Mouse (Mus musculus): Measurements from ENCODE around the gene Ifit2. TPM values are rescaled to one million over a fixed set of nuclear protein-coding genes. Genes with fewer than 3 reads are reported as not detected.
A peak's percentile ranks its signal among the peaks of the same experiment; 100 is the strongest.

Ifit2 gene
- total RNA-seq, 1 experiment from 2014 or later: 27.8 TPM

DNA sequence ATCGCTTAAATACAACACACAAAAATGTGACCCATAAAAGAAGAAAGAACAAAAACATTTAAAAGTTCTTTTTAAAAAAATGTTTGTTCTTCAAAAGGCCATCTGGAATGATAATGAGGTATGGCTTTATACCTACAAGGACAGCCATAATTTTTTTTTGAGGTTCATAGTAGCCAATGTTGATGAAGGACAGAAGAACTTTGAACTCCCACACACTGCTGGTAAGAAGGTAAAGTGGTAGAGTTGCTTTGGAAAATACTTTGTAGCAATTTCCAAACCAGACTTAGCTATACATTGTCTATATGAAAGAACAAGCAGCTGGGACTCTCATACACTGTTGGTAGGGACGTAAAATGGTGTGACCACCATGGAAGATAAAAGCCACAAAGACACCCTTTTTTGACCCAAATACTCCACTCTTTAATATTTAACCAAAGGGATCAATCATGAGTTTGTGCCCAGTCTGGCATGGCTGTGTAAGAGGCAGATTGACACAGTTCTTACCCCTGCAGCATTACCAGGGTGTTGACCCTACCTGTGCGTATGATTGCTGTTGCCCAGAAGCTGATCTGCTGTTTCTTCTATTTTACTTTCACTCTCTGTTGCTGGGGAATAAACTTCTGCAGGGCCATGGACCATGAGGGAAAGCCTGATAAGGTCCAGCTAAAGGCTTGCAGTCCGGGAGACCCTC lies 18.3 kb upstream of the Ifit2 start:
- ATAC-seq (ENCODE audit: extremely low read depth, insufficient number of reproducible peaks, low FRiP score, poor library complexity, severe bottlenecking): no peak

GRCm38 (mm10) chr19:34539422-34539821 lies 11.1 kb upstream of the Ifit2 start:
- no peak for ATAC-seq (ENCODE audit: extremely low read depth, insufficient number of reproducible peaks, low FRiP score, poor library complexity, severe bottlenecking)

DNA sequence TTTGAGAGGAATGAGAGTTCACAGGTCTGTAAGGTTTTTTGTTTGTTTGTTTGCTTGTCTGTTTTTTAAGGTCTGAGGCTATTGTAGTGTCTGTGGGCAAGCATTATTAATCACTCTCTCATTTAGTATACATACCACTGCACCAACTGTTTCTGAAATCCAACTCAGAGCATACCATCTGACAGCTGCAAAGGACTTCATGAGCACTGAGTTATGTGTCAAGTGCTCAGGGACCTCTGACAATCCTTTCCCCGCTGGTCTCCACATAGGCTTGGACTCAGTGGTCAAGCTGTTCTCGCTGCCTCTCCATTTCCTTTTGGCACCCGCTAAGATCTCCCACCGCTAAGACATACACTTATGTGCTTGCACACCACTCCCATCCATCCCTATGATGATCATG lies 4.3 kb upstream of the Ifit2 start:
- no peak for ATAC-seq (ENCODE audit: extremely low read depth, insufficient number of reproducible peaks, low FRiP score, poor library complexity, severe bottlenecking)

- peak; percentile 85 for ATAC-seq (ENCODE audit: extremely low read depth, insufficient number of reproducible peaks, low FRiP score, poor library complexity, severe bottlenecking)
Observed at GRCm38 (mm10) chr19:34547976-34548375, 2.5 kb upstream of the Ifit2 start.

DNA sequence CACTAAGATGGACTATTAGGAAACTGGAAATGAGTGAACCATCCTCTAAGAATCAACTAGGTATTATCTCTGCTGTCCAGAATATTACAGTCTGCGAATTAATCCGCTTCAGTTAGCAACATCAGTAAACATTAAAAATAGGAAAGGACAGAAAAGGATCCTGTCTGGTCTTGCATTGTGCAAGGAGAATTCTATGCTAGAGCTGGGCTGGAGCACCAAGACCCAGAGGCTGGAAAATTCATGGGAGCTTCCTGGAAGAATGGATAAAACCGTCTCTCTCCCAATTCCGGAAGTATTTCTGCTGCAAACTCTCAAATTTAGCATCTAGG lies 325 bp upstream of the Ifit2 start:
- ATAC-seq (ENCODE audit: extremely low read depth, insufficient number of reproducible peaks, low FRiP score, poor library complexity, severe bottlenecking): no peak

DNA sequence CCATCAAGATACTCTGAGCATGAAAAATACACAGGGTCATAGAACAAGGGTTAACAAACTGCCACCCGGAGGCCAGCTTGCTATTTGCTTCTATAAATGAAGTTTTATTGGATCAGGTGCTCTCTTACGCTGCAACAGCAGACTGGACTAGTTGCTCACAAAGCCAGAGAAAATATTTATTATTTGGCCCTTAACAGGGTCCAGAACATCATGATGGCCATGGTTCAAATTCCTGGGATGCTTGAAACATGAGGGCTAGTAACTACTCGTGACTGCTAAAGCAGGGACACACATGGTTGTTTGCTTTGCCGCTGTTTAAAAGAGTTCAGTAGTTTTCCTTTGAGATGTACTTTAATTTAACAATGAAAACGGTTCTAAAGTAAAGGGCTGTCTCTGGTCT lies 1.5 kb downstream of the Ifit2 start:
- no peak for ATAC-seq (ENCODE audit: extremely low read depth, insufficient number of reproducible peaks, low FRiP score, poor library complexity, severe bottlenecking)

- ATAC-seq (ENCODE audit: extremely low read depth, insufficient number of reproducible peaks, low FRiP score, poor library complexity, severe bottlenecking): no peak
Observed at GRCm38 (mm10) chr19:34553021-34553420, 2.5 kb downstream of the Ifit2 start.

DNA sequence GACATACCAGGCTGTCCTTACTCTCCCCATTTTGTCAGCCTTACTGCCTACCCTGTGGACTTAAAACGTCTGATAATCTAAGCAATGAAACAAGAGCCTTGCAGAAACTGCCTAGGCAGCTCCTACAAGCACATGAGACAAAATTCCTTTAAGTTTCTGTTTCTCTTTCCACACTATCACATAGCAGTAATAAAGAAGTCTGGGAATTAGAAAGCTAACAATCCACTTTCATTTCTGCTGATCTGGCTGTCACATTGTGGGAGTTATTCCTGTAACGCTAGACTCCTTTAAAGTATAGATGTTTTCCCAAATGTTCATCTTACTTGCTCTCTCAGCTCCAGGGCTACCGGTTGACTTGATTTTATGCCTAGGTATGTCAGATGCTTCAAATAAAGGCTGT lies 3.0 kb downstream of the Ifit2 start:
- ATAC-seq (ENCODE audit: extremely low read depth, insufficient number of reproducible peaks, low FRiP score, poor library complexity, severe bottlenecking): no peak

- ATAC-seq (ENCODE audit: extremely low read depth, insufficient number of reproducible peaks, low FRiP score, poor library complexity, severe bottlenecking): no peak
Observed at GRCm38 (mm10) chr19:34554061-34554460, 3.6 kb downstream of the Ifit2 start.

- ATAC-seq (ENCODE audit: extremely low read depth, insufficient number of reproducible peaks, low FRiP score, poor library complexity, severe bottlenecking): no peak
Observed at GRCm38 (mm10) chr19:34556621-34557020, 6.1 kb downstream of the Ifit2 start.

DNA sequence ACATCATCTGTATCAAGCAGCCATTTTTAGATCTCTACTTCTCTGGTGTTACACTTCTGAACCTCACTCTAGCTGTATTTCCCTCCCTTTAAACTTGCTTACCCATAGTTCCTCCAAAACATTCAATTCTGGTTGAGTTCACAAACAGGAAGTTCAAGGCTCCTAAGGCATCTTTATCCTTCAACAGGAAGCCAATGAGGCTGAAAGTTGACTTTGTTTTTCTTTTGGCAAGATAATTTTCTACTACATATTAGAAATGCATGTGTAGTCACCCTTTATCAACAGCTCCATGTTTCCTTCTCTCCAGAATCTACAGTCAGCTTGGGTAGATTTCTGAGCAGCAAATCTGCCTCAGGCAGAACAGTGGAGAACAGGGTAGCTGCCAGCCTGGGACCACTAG lies 12.1 kb downstream of the Ifit2 start:
- ATAC-seq (ENCODE audit: extremely low read depth, insufficient number of reproducible peaks, low FRiP score, poor library complexity, severe bottlenecking): no peak

DNA sequence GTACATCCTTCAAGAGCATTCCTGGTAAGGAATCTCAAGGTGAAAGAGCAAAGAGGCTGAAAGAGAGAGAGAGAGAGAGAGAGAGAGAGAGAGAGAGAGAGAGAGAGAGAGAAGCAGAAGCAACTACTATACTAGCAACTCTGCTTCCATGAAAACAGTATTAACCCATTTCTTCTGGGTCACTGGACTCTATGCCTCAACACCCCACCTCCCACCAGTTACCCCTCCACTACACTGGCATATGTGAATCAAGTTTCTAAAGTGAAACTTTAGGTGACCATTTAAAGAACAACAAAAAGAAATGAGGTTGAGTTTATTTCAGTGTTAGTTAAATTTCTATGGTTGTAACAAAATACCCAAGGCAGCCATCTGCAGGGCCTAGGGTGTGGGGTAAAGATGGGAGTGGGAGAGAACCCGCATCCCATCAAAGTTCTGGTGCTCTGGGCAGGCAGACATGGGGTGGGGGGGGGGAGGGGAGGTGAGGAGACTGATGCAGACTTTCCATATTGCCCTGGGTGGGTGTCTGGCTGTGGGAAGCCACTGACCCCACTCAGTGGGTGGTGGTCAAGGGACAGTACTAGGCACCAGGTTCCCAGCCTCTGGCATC lies 15.8 kb downstream of the Ifit2 start:
- ATAC-seq (ENCODE audit: extremely low read depth, insufficient number of reproducible peaks, low FRiP score, poor library complexity, severe bottlenecking): no peak

DNA sequence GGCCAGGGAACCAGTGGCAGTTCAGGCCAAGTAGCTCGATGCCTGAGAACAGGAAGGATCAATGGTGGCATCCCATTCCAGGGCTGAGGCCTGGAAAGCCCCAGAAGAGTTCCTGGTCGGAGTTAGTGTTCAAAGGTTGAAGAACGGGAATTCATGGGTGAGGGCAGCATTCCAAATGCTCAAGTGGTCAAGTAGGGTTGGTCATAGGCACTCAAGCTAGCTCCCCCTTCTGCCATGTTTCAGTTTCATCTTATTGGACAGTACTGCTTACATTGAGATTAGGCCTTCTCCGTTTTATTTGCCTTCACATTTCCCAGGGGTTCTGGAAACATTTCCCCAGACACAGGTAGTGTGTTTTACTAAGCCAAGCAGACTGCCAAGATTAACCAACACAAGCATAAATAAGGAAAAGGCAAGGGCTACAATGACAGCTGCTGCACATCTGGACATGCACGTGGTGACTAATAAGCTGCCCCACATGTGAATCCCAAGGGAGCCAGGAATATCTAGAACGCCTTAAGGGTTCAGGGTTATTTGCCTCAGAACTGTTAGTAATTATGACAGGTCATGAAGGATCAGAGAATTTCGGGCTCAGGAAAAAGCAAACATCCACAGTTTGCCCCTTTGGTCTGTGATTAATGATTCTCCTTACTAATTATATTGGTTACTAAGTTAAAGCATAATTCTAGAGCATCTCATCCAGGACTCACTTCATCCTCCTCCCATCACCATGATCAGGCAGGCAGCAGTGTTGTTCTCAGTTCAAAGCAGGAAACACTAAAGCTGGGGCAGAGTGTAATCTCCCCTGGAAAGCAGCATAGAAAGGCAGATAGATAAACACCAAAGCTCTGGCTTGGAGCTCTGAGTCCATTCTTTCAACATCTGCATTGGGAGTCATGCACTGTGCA lies 18.7 kb downstream of the Ifit2 start:
- ATAC-seq (ENCODE audit: extremely low read depth, insufficient number of reproducible peaks, low FRiP score, poor library complexity, severe bottlenecking): no peak

DNA sequence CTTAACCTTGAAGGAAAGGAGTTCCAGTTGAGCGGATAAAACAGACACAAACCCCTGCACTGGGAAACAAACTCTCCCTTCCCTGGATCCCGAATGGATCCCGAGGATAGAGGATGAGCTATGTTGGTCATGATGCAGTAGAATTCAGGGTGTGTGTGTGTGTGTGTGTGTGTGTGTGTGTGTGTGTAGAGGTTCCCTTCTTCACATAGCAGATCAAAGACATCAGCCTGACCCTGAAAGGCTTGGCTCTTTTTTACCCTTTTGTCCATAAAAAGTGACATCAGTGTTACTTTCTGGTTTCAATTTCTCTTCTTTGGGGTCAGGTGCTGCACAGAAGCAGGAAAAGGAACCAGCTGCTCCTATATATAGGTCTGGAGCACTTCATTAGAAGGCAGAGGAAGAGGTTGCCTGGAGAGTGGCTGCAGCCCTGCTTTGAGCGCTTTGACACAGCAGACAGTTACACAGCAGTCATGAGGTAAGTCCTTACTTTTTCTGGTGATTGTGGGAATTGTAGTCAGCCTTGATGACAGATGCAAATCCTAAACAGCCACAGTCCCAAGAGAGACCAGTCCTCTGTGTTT lies 19.5 kb downstream of the Ifit2 start:
- peak; percentile 23; the same call in 1 of the 2 replicates for ATAC-seq (ENCODE audit: extremely low read depth, insufficient number of reproducible peaks, low FRiP score, poor library complexity, severe bottlenecking)

- no peak for ATAC-seq (ENCODE audit: extremely low read depth, insufficient number of reproducible peaks, low FRiP score, poor library complexity, severe bottlenecking)
Observed at GRCm38 (mm10) chr19:34571080-34571479, 20.6 kb downstream of the Ifit2 start.

GRCm38 (mm10) chr19:34573650-34574049 lies 23.2 kb downstream of the Ifit2 start:
- no peak for ATAC-seq (ENCODE audit: extremely low read depth, insufficient number of reproducible peaks, low FRiP score, poor library complexity, severe bottlenecking)

- no peak for ATAC-seq (ENCODE audit: extremely low read depth, insufficient number of reproducible peaks, low FRiP score, poor library complexity, severe bottlenecking)
Observed at GRCm38 (mm10) chr19:34577121-34577520, 26.6 kb downstream of the Ifit2 start.

DNA sequence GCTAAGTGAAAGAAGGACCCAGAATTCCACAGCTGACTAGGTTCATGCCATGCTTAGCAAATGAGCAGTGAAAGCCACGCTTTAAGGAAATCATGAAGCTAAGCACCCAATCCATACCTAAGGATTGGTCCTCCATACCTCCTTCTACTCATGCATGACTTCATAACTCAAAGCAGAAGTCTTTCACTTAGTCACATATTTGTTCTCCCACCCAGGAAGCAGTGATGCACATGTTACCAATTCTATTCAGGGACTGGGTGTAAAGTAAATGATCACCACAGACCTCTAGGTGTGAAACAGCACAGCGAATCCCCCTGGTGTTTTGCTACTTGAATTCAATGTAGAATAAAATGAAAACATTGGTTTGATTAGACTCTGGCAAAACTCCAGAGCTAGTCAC lies 32.2 kb downstream of the Ifit2 start:
- ATAC-seq (ENCODE audit: extremely low read depth, insufficient number of reproducible peaks, low FRiP score, poor library complexity, severe bottlenecking): peak; percentile 62

DNA sequence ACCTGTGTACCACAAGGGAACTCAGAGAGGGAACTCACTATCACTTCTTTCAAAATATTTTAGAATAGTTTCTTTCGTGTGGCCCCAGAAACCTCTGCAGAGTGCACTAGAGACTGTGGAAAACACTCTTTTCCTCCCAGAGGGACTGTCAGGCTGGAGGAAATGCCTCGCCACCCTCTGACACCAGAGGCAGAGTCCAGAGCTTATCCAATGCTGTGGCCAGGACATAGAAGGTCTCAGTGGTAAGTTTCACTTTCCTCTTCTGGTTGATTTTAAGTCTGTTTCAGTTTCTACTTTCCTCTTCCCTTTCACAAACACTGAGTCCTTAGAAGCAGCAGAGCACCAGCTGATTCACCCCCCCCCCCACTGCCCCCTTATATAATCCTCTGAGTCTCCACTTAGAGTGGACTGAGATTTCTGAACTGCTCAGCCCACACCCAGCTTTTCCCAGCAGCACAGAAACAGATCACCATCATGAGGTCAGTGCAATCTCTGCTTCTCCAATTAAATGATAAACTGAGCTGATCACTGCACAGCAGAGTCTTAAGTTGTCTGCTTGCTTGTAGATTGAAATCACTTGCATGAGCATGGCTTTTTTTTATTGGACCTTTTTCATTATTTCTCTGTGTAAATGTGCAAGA lies 32.8 kb downstream of the Ifit2 start, which contains the start of gene Ifit3:
TSS of gene Ifit3 (plus strand) at position 406 of the 641 bp plus-strand sequence.
- peak; percentile 74 for ATAC-seq (ENCODE audit: extremely low read depth, insufficient number of reproducible peaks, low FRiP score, poor library complexity, severe bottlenecking)

Measured in neutrophil, adult 5-6 weeks (primary cell).